Mouse (Mus musculus) heart, postnatal 10 days (tissue): ENCODE results near the gene Oser1. TPM values are rescaled to one million over a fixed set of nuclear protein-coding genes. Genes with fewer than 3 reads are reported as not detected.
A peak's percentile ranks its signal among the peaks of the same experiment; 100 is the strongest.
"Not testable (repeated sequence)": the region's sequence is repeated elsewhere in the genome, so short reads cannot be mapped to it uniquely, and the experiment has no call there.

Source experiments
- DNase-seq, 2 experiments: peaks; one replicate each; pipeline ENCODE4 v3.0.0; 2021
- intact Hi-C: fragments of 180-260 bp; cut with DNase I; formaldehyde crosslinking; loops from one replicate; pipeline ENCODE4 v1.15.1; 2025
- total RNA-seq, 2 experiments: library from RNA; stranded (reverse); gene quantifications; 2 replicates each; pipeline ENCODE4 v1.2.3; 2021

Oser1 gene
- 10 to 100 TPM; 21.3 to 24.4 TPM for total RNA-seq

GRCm38 (mm10) chr2:163424597-163424996, at the start of gene Oser1:
Oser1 (minus strand) TSS chr2:163424697.
- intact Hi-C loops: no loop called here
- DNase-seq: no peak

- intact Hi-C loops: loop anchor here (1.0 to 2.0 kb wide), 2 partner anchors 20 to 53 kb away; no protein-coding TSS in a partner anchor
- DNase-seq: peak; percentile 95 to 96
These were observed 48.0 kb upstream of the Oser1 start, which contains the start of gene Fitm2 for GRCm38 (mm10) chr2:163472466-163472851. Fitm2 (minus strand) TSS chr2:163472629.

- intact Hi-C loops: loop anchor here (1.0 to 2.0 kb wide), 2 partner anchors 19 to 53 kb away; no protein-coding TSS in a partner anchor
- peak; percentile 51 to 54 for DNase-seq
These were observed 47.4 kb upstream of the Oser1 start for GRCm38 (mm10) chr2:163471710-163472465.

- intact Hi-C loops: no loop called here
- DNase-seq: peak; percentile 56 to 74
These were observed 46.6 kb upstream of the Oser1 start for GRCm38 (mm10) chr2:163471136-163471535.

- intact Hi-C loops: no loop called here
- no peak for DNase-seq
These were observed 45.2 kb upstream of the Oser1 start for GRCm38 (mm10) chr2:163469711-163470110.

- no peak for DNase-seq
- intact Hi-C loops: no loop called here
These were observed 44.4 kb upstream of the Oser1 start for GRCm38 (mm10) chr2:163468866-163469265.

GRCm38 (mm10) chr2:163467585-163467984, 43.1 kb upstream of the Oser1 start:
- DNase-seq: no peak

GRCm38 (mm10) chr2:163466771-163467170, 42.3 kb upstream of the Oser1 start:
- no peak for DNase-seq
- intact Hi-C loops: no loop called here

More at GRCm38 (mm10) chr2:163467585-163467984, 43.1 kb upstream of the Oser1 start:
- intact Hi-C loops: no loop called here

GRCm38 (mm10) chr2:163464562-163464961, 40.1 kb upstream of the Oser1 start:
- DNase-seq: peak; percentile 38 to 54
- intact Hi-C loops: no loop called here

GRCm38 (mm10) chr2:163463998-163464397, 39.5 kb upstream of the Oser1 start:
- intact Hi-C loops: no loop called here
- peak in 1 of 2 experiments; percentile 27 for DNase-seq

- no peak for DNase-seq
- intact Hi-C loops: no loop called here
These were observed 38.8 kb upstream of the Oser1 start for GRCm38 (mm10) chr2:163463251-163463769.

GRCm38 (mm10) chr2:163462801-163463200, 38.3 kb upstream of the Oser1 start:
- DNase-seq: no peak
- intact Hi-C loops: no loop called here

- no peak for DNase-seq
- intact Hi-C loops: no loop called here
These were observed 37.9 kb upstream of the Oser1 start for GRCm38 (mm10) chr2:163462386-163462785.

GRCm38 (mm10) chr2:163461307-163461706, 36.8 kb upstream of the Oser1 start:
- not testable (repeated sequence) for DNase-seq

GRCm38 (mm10) chr2:163460622-163461021, 36.1 kb upstream of the Oser1 start:
- intact Hi-C loops: no loop called here
- DNase-seq: no peak

More at GRCm38 (mm10) chr2:163461307-163461706, 36.8 kb upstream of the Oser1 start:
- intact Hi-C loops: not testable (repeated sequence)

- peak; percentile 44 to 48 for DNase-seq
- intact Hi-C loops: loop anchor here (10.0 kb wide), 1 partner anchor 135 kb away; no protein-coding TSS in a partner anchor
These were observed 34.9 kb upstream of the Oser1 start for GRCm38 (mm10) chr2:163459380-163459779.

- intact Hi-C loops: loop anchor here (10.0 kb wide), 1 partner anchor 136 kb away; no protein-coding TSS in a partner anchor
- DNase-seq: peak; percentile 41 to 47
These were observed 34.2 kb upstream of the Oser1 start for GRCm38 (mm10) chr2:163458539-163459265.

- DNase-seq: no peak
- intact Hi-C loops: loop anchor here (2.0 to 10.0 kb wide), 2 partner anchors 19 to 141 kb away; partner anchors contain the start of gene Fitm2
These were observed 28.9 kb upstream of the Oser1 start for GRCm38 (mm10) chr2:163453378-163453777.

GRCm38 (mm10) chr2:163452738-163453137, 28.2 kb upstream of the Oser1 start:
- intact Hi-C loops: loop anchor here (2.0 to 10.0 kb wide), 2 partner anchors 20 to 142 kb away; partner anchors contain the start of gene Fitm2
- DNase-seq: no peak

GRCm38 (mm10) chr2:163450668-163451295, 26.3 kb upstream of the Oser1 start:
- no peak for DNase-seq
- intact Hi-C loops: loop anchor here (10.0 kb wide), 1 partner anchor 144 kb away; no protein-coding TSS in a partner anchor
